In the genomic region with DNA sequence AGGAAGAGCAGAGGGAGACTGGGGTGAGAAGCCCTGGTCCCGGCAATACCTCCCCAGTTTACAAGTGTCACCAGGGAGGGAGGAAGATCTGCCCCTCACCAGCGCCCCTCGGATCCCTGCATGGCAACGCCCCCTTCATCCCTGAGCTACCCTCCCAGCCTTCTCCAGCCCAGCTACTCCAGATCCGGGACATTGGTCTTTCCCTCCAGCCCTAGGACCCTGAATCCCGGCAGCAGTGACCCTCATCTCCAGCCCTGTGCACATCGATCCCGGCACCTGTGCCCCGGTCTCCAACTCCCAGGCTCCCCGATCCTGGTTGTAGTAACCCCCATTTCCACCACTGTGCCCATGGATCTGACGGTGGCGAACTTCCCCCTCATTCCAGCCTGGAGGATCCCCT, we compare ENCODE assay signal across 8 mouse cellular contexts. TPM values are rescaled to one million over a fixed set of nuclear protein-coding genes. Genes with fewer than 3 reads are reported as not detected.
DNase-seq lines count a peak whose midpoint lies in the region; ATAC-seq lines count a peak whose summit lies in the region.

No protein-coding gene starts in this region.

- WGBS in liver, embryonic 11.5 days, result 2% methylated on average over 12 of the region's 12 CpGs

- DNase-seq in embryo, embryonic 10 days (ENCODE audit: low spot score), result peak; percentile 59
- DNase-seq in embryo, embryonic 9.5 days (ENCODE audit: extremely low spot score), result no peak
- DNase-seq in thymus, postnatal 4 days, result peak; percentile 30
- DNase-seq in thymus, postnatal 25 days, result no peak
- DNase-seq in liver, embryonic 11.5 days (ENCODE audit: low spot score), result no peak
- DNase-seq in urinary bladder, adult 2 months (ENCODE audit: low spot score), result no peak
- no peak for DNase-seq in left cerebral cortex, postnatal 10 days (ENCODE audit: extremely low spot score in 1 of 2, low spot score in 2 of 2)
- no peak for DNase-seq in right cerebral cortex, postnatal 14 days

- H3K27me3 ChIP-seq in liver, embryonic 11.5 days (replicated peaks; ENCODE audit: control insufficient read depth, insufficient read depth, low read length), result no peaks in the 10 kb centered on the region

- 0 out of 2 replicates have a peak, but pooled peaks cover 7% of the 10 kb centered on the region for H3K36me3 ChIP-seq in liver, embryonic 11.5 days (ENCODE audit: control insufficient read depth, insufficient read depth, low read length)

- peak overlapping the region; percentile 67 for H3K9ac ChIP-seq in liver, embryonic 11.5 days (ENCODE audit: low read depth, low read length)

- H3K4me1 ChIP-seq in liver, embryonic 11.5 days (replicated peaks; ENCODE audit: control insufficient read depth, insufficient read depth, low read length), result peaks cover 19% of the 10 kb centered on the region

- intact Hi-C loops in left cerebral cortex, postnatal 10 days (cut with DNase I), result no loop called here

- peak overlapping the region; percentile 90 for H3K4me2 ChIP-seq in liver, embryonic 11.5 days

- no peaks in the 10 kb centered on the region for H3K9me3 ChIP-seq in liver, embryonic 11.5 days (ENCODE audit: control insufficient read depth, low read length)

- H3K27ac ChIP-seq in liver, embryonic 11.5 days (ENCODE audit: low read depth, low read length), result peak overlapping the region; percentile 16; the same call in 1 of the 2 replicates

- H3K4me3 ChIP-seq in liver, embryonic 11.5 days (ENCODE audit: low read depth, low read length), result peak overlapping the region; percentile 58

- no peak; the same call in 1 of the 2 replicates for ATAC-seq in liver, embryonic 11.5 days (replicated peaks; ENCODE audit: low FRiP score)

RNA-seq across cellular contexts. Expression of gene Mvd, which starts 0.4 kb away (rescaled TPM):
- polyA plus RNA-seq in liver, embryonic 11.5 days (2014; fragmentation: Nextera tagmentation; extraction: Ambion mirVana), result 36.5 and 40.6 TPM in 2 replicates
- 18.0 and 26.0 TPM in 2 replicates for polyA plus RNA-seq in urinary bladder, adult 2 months (2012; rRNA removed)
- 10 to 100 TPM; 44.8 to 50.1 TPM for total RNA-seq in left cerebral cortex, postnatal 10 days (2021)

RNA-seq across cellular contexts. Expression of gene Cyba, which starts 10.1 kb away (rescaled TPM):
- 201 and 215 TPM in 2 replicates for polyA plus RNA-seq in liver, embryonic 11.5 days (2014; fragmentation: Nextera tagmentation; extraction: Ambion mirVana)
- 115 and 130 TPM in 2 replicates for polyA plus RNA-seq in urinary bladder, adult 2 months (2012; rRNA removed)
- 1 to 10 TPM; 7.8 to 9.6 TPM for total RNA-seq in left cerebral cortex, postnatal 10 days (2021)

RNA-seq across cellular contexts. Expression of gene Snai3, which starts 17.8 kb away (rescaled TPM):
- polyA plus RNA-seq in liver, embryonic 11.5 days (2014; fragmentation: Nextera tagmentation; extraction: Ambion mirVana), result 0.23 and 0.29 TPM in 2 replicates
- 2.9 and 3.2 TPM in 2 replicates for polyA plus RNA-seq in urinary bladder, adult 2 months (2012; rRNA removed)
- total RNA-seq in left cerebral cortex, postnatal 10 days (2021), result not detected

RNA-seq across cellular contexts. Expression of gene Il17c, which starts 21.0 kb away (rescaled TPM):
- polyA plus RNA-seq in liver, embryonic 11.5 days (2014; fragmentation: Nextera tagmentation; extraction: Ambion mirVana), result not detected in 2 replicates
- polyA plus RNA-seq in urinary bladder, adult 2 months (2012; rRNA removed), result not detected in 2 replicates
- total RNA-seq in left cerebral cortex, postnatal 10 days (2021), result not detected

RNA-seq across cellular contexts. Expression of gene Rnf166, which starts 33.1 kb away (rescaled TPM):
- polyA plus RNA-seq in liver, embryonic 11.5 days (2014; fragmentation: Nextera tagmentation; extraction: Ambion mirVana), result 24.7 and 26.8 TPM in 2 replicates
- polyA plus RNA-seq in urinary bladder, adult 2 months (2012; rRNA removed), result 61.1 and 64.7 TPM in 2 replicates
- 10 to 100 TPM; 14.2 to 16.3 TPM for total RNA-seq in left cerebral cortex, postnatal 10 days (2021)

Comparison
In these comparisons a context has a peak if more than half of its experiments do, and no peak if none do; other contexts are left out.
1. DNase-seq: peak in embryo, embryonic 10 days (single experiment) and thymus, postnatal 4 days (single experiment); none in embryo, embryonic 9.5 days (single experiment), thymus, postnatal 25 days (single experiment), liver, embryonic 11.5 days (single experiment), urinary bladder, adult 2 months (single experiment), left cerebral cortex, postnatal 10 days (0 of 2) and right cerebral cortex, postnatal 14 days (single experiment).